ENCODE assay signal across 8 mouse cellular contexts in the genomic region with DNA sequence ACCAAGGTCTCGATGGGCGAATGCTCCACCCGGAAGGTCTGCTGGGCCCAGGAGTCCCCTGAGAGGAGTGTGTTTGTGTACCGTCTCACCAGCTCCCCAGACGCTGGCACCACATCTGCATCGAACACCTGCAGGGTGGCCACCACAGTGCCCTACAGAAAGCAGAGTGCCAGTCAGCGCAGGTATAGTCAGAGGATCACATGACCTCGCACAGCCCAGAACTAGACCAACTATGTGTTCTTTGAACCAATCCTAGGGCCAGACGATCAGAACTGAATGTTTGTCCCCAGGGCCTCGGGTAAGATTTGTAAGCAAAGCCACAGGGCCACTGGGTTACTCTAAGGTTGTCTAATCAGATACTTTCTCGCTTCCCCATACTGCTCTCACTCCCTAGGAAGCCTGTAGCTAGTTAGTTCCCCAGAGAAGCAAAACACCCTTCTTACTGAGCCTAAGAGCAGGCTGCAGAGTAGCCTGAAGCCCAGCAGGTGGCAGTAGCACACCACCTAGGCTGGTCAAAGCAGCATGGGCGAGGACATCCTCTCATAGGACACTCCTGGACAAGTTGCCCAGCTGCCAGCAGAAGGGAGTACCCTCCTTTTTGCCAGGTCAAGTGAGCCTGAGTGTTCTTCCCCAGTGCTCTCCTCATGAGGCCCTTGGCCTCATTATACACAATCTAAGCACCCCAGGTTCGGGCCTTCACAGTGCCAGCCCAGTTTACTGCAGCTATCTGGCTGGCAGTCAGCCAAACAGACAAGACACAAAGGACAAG. TPM values are rescaled to one million over a fixed set of nuclear protein-coding genes. Genes with fewer than 3 reads are reported as not detected.
DNase-seq lines count a peak whose midpoint lies in the region; ATAC-seq and TF ChIP-seq lines count a peak whose summit lies in the region.

No protein-coding gene starts in this region.

- H3K4me2 ChIP-seq in forebrain, embryonic 13.5 days: no peak overlapping the region
- no peak overlapping the region for H3K4me2 ChIP-seq in liver, embryonic 14.5 days (ENCODE audit: low read depth)
- H3K4me2 ChIP-seq in neural tube, embryonic 12.5 days (replicated peaks): peak overlapping the region; percentile 31
- no peak overlapping the region for H3K4me2 ChIP-seq in stomach, embryonic 16.5 days (ENCODE audit: low read depth, low read length)

- TF ChIP-seq EP300 in liver, embryonic 14.5 days (IDR thresholded peaks at IDR 0.05; ENCODE audit: low read depth): no peak

- no peaks in the 10 kb centered on the region for H3K27me3 ChIP-seq in forebrain, embryonic 13.5 days
- H3K27me3 ChIP-seq in liver, embryonic 14.5 days (ENCODE audit: control insufficient read depth, insufficient read depth, low read length): no peaks in the 10 kb centered on the region
- H3K27me3 ChIP-seq in neural tube, embryonic 12.5 days (replicated peaks): no peaks in the 10 kb centered on the region
- H3K27me3 ChIP-seq in stomach, embryonic 16.5 days (ENCODE audit: control insufficient read depth, insufficient read depth, low read length): no peaks in the 10 kb centered on the region

- peak; percentile 75 for DNase-seq in ES-CJ7 (ENCODE audit: low read depth, low spot score)
- DNase-seq in c-Kit-positive CD71-positive TER-119-positive erythroid progenitor cells, embryonic 14.5 days (ENCODE audit: low spot score): peak; percentile 56
- DNase-seq in heart, postnatal 10 days: peak; percentile 79 to 85
- DNase-seq in kidney, postnatal 36 days: peak; percentile 65 to 80
- peak; percentile 41 to 52 (median 44) for DNase-seq in liver, embryonic 14.5 days (ENCODE audit: low read depth in 3 of 3, low spot score in 3 of 3)

- peak; percentile 96 for TF ChIP-seq CTCF in liver, embryonic 14.5 days (IDR thresholded peaks at IDR 0.05; ENCODE audit: low read depth)

- peaks cover 5% of the 10 kb centered on the region for H3K4me1 ChIP-seq in forebrain, embryonic 13.5 days
- H3K4me1 ChIP-seq in liver, embryonic 14.5 days (replicated peaks; ENCODE audit: control insufficient read depth in 2 of 2, insufficient read depth in 2 of 2, low read length in 1 of 2): no peaks in the 10 kb centered on the region
- H3K4me1 ChIP-seq in neural tube, embryonic 12.5 days: peaks cover 7% of the 10 kb centered on the region
- H3K4me1 ChIP-seq in stomach, embryonic 16.5 days (ENCODE audit: control insufficient read depth, insufficient read depth, low read length): 0 out of 2 replicates have a peak, but pooled peaks cover 2% of the 10 kb centered on the region

- H3K9me3 ChIP-seq in forebrain, embryonic 13.5 days (replicated peaks): no peaks in the 10 kb centered on the region
- H3K9me3 ChIP-seq in liver, embryonic 14.5 days (ENCODE audit: control insufficient read depth, low read length): no peaks in the 10 kb centered on the region
- no peaks in the 10 kb centered on the region for H3K9me3 ChIP-seq in neural tube, embryonic 12.5 days
- no peaks in the 10 kb centered on the region for H3K9me3 ChIP-seq in stomach, embryonic 16.5 days (replicated peaks; ENCODE audit: control insufficient read depth, low read length)

- peak; percentile 90 for ATAC-seq in forebrain, embryonic 13.5 days
- ATAC-seq in liver, embryonic 14.5 days (ENCODE audit: insufficient read depth): peak; percentile 57
- ATAC-seq in neural tube, embryonic 12.5 days (ENCODE audit: low FRiP score, low read depth): peak; percentile 83
- peak; percentile 72 for ATAC-seq in stomach, embryonic 16.5 days (ENCODE audit: insufficient read depth, low FRiP score)

- no peak overlapping the region for H3K27ac ChIP-seq in forebrain, embryonic 13.5 days
- no peak overlapping the region for H3K27ac ChIP-seq in liver, embryonic 14.5 days
- H3K27ac ChIP-seq in neural tube, embryonic 12.5 days: no peak overlapping the region
- H3K27ac ChIP-seq in stomach, embryonic 16.5 days (ENCODE audit: low read length): no peak overlapping the region

- H3K4me3 ChIP-seq in forebrain, embryonic 13.5 days: no peak overlapping the region
- no peak overlapping the region for H3K4me3 ChIP-seq in liver, embryonic 14.5 days (ENCODE audit: insufficient read depth in 1 of 2, low read depth in 2 of 2, low read length in 2 of 2)
- no peak overlapping the region for H3K4me3 ChIP-seq in neural tube, embryonic 12.5 days
- H3K4me3 ChIP-seq in stomach, embryonic 16.5 days (replicated peaks; ENCODE audit: low read length): no peak overlapping the region

- 60% methylated on average over 13 of the region's 13 CpGs for WGBS in forebrain, embryonic 13.5 days
- 47% methylated on average over 13 of the region's 13 CpGs for WGBS in liver, embryonic 14.5 days (ENCODE audit: insufficient replicate concordance)
- 63% methylated on average over 13 of the region's 13 CpGs for WGBS in neural tube, embryonic 12.5 days
- WGBS in stomach, embryonic 16.5 days: 56% methylated on average over 13 of the region's 13 CpGs

- no peaks in the 10 kb centered on the region for H3K36me3 ChIP-seq in forebrain, embryonic 13.5 days (ENCODE audit: poor library complexity, severe bottlenecking)
- no peaks in the 10 kb centered on the region for H3K36me3 ChIP-seq in liver, embryonic 14.5 days (replicated peaks; ENCODE audit: control insufficient read depth, insufficient read depth, low read depth)
- no peaks in the 10 kb centered on the region for H3K36me3 ChIP-seq in neural tube, embryonic 12.5 days
- H3K36me3 ChIP-seq in stomach, embryonic 16.5 days (ENCODE audit: control insufficient read depth, insufficient read depth, low read length): no peaks in the 10 kb centered on the region

- no peak overlapping the region for H3K9ac ChIP-seq in forebrain, embryonic 13.5 days
- H3K9ac ChIP-seq in liver, embryonic 14.5 days (replicated peaks): no peak overlapping the region
- no peak overlapping the region for H3K9ac ChIP-seq in neural tube, embryonic 12.5 days
- no peak overlapping the region for H3K9ac ChIP-seq in stomach, embryonic 16.5 days (ENCODE audit: low read length)

- intact Hi-C loops in heart, postnatal 10 days (cut with DNase I): loop anchor here (1.0 kb wide), 2 partner anchors 200 to 241 kb away; no protein-coding TSS in a partner anchor

RNA-seq across cellular contexts. Expression of a gene that starts 18.0 kb away (rescaled TPM):
- polyA plus RNA-seq in forebrain, embryonic 13.5 days (2015; fragmentation: Nextera tagmentation; extraction: Ambion mirVana): 0.55 and 0.65 TPM in 2 replicates
- total RNA-seq in heart, postnatal 10 days (2021): 1 to 10 TPM; 8.3 to 8.6 TPM
- 0.02 and 0.08 TPM in 2 replicates for polyA plus RNA-seq in liver, embryonic 14.5 days (2012; rRNA removed)
- polyA plus RNA-seq in liver, embryonic 14.5 days (2014; fragmentation: Nextera tagmentation; extraction: Ambion mirVana): not detected in 2 replicates
- polyA plus RNA-seq in neural tube, embryonic 12.5 days (2016; fragmentation: Nextera tagmentation; extraction: Ambion mirVana): 15.9 and 18.8 TPM in 2 replicates
- 11.9 and 13.1 TPM in 2 replicates for polyA plus RNA-seq in stomach, embryonic 16.5 days (2015; fragmentation: Nextera tagmentation; extraction: Ambion mirVana)

RNA-seq across cellular contexts. Expression of a gene that starts 40.6 kb away (rescaled TPM):
- polyA plus RNA-seq in forebrain, embryonic 13.5 days (2015; fragmentation: Nextera tagmentation; extraction: Ambion mirVana): 7.5 and 8.3 TPM in 2 replicates
- 10 to 100 TPM; 19.1 to 20.2 TPM for total RNA-seq in heart, postnatal 10 days (2021)
- polyA plus RNA-seq in liver, embryonic 14.5 days (2012; rRNA removed): 3.0 and 4.5 TPM in 2 replicates
- 8.5 and 8.6 TPM in 2 replicates for polyA plus RNA-seq in liver, embryonic 14.5 days (2014; fragmentation: Nextera tagmentation; extraction: Ambion mirVana)
- polyA plus RNA-seq in neural tube, embryonic 12.5 days (2016; fragmentation: Nextera tagmentation; extraction: Ambion mirVana): 8.2 and 8.8 TPM in 2 replicates
- polyA plus RNA-seq in stomach, embryonic 16.5 days (2015; fragmentation: Nextera tagmentation; extraction: Ambion mirVana): 16.0 and 16.8 TPM in 2 replicates
